Mouse (Mus musculus) intestine, embryonic 15.5 days (tissue): Measurements from ENCODE around the gene 1810010D01Rik. TPM values are rescaled to one million over a fixed set of nuclear protein-coding genes. Genes with fewer than 3 reads are reported as not detected.
A peak's percentile ranks its signal among the peaks of the same experiment; 100 is the strongest.

Experiments
- ATAC-seq: fragments of 200-750 bp; cut with Nextera tagmentation; 2 replicates; pipeline ENCODE4 v1.8.0; 2017; ENCODE audit warnings: moderate TSS enrichment, moderate library complexity
- H3K27ac ChIP-seq: fragments of 300-500 bp; sonication (generic); 2 replicates; pipeline ENCODE4 v1.5.1; 2015; ENCODE audit warnings: mild to moderate bottlenecking, inconsistent platforms
- H3K27me3 ChIP-seq: fragments of 300-500 bp; sonication (generic); replicated peaks from 2 replicates; pipeline ENCODE4 v1.6.1; 2015; ENCODE audit warnings: inconsistent platforms
- H3K36me3 ChIP-seq: fragments of 300-500 bp; sonication (generic); 2 replicates; pipeline ENCODE4 v1.6.1; 2015; ENCODE audit warnings: inconsistent platforms
- H3K4me1 ChIP-seq: fragments of 300-500 bp; sonication (generic); replicated peaks from 2 replicates; pipeline ENCODE4 v1.6.1; 2015; ENCODE audit warnings: inconsistent platforms
- H3K4me2 ChIP-seq: fragments of 300-500 bp; sonication (generic); replicated peaks from 2 replicates; pipeline ENCODE4 v1.6.1; 2015; ENCODE audit warnings: mild to moderate bottlenecking, inconsistent platforms
- H3K4me3 ChIP-seq: fragments of 300-500 bp; sonication (generic); replicated peaks from 2 replicates; pipeline ENCODE4 v1.5.1; 2015; ENCODE audit warnings: inconsistent platforms
- H3K9ac ChIP-seq: fragments of 300-500 bp; sonication (generic); 2 replicates; pipeline ENCODE4 v1.6.1; 2015; ENCODE audit warnings: inconsistent platforms
- H3K9me3 ChIP-seq: fragments of 300-500 bp; sonication (generic); 2 replicates; pipeline ENCODE4 v1.6.1; 2016; ENCODE audit warnings: inconsistent platforms
- WGBS: fragments of 180-500 bp; shearing (Covaris S2); methylation state at CpG from one replicate; pipeline ENCODE4 v1.1.7; 2015; 5-methylcytosine and 5-hydroxymethylcytosine counted together
- polyA plus RNA-seq: library from polyadenylated mRNA; unstranded; fragments of >200 nt; fragmentation: Nextera tagmentation; extraction: Ambion mirVana; gene quantifications from 2 replicates; pipeline ENCODE4 v1.2.1, GENCODE M21; 2015

Gene 1810010D01Rik
- polyA plus RNA-seq = 0.59 and 1.2 TPM in 2 replicates

DNA sequence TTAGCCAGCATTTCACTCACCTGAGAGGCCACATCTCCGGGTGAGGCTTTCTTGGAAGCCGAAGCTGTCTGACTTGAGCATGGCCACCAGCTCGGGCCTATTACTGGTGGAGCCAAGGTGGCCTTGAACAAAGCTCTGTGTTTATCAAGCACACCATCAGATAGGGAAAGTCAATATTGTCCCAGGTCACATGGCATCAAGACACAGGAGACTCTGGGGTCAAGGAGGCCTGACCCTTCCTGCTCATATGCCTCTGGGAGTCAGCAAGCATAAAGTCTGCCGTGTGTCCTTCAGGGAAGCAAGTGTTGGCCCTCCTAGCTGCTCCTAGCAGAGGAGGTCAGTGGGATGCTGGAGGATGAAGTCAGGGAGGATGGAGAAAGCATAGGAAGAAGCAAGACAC lies at the start of gene 1810010D01Rik:
1810010D01Rik (minus strand) TSS at position 114 of the 400 bp plus-strand sequence.
- Histone ChIP-seq H3K4me2 (no peak within 1 kb of the TSS), H3K9me3 (no peaks in the 10 kb centered on the region), H3K4me1 (peaks cover 32% of the 10 kb centered on the region), H3K36me3 (no peaks in the 10 kb centered on the region), H3K27me3 (no peaks in the 10 kb centered on the region), H3K27ac (peak within 1 kb of the TSS; percentile 96; the same call in 1 of the 2 replicates), H3K4me3 (no peak within 1 kb of the TSS), H3K9ac (no peak within 1 kb of the TSS)
- no peak for ATAC-seq
- WGBS = 62% methylated on average over 4 of the region's 4 CpGs

- Histone ChIP-seq H3K27me3 (no peaks in the 10 kb centered on the region), H3K4me2 (no peak overlapping the region), H3K9me3 (no peaks in the 10 kb centered on the region), H3K9ac (no peak overlapping the region), H3K27ac (no peak overlapping the region), H3K4me3 (no peak overlapping the region), H3K36me3 (no peaks in the 10 kb centered on the region), H3K4me1 (no peaks in the 10 kb centered on the region)
- 90% methylated on average over 1 of the region's 1 CpGs for WGBS
- ATAC-seq = no peak
Measured at GRCm38 (mm10) chr7:145256092-145256491, 48.2 kb upstream of the 1810010D01Rik start.

GRCm38 (mm10) chr7:145253986-145254630 lies 46.2 kb upstream of the 1810010D01Rik start:
- no peak overlapping the region for H3K9ac ChIP-seq
- no peak overlapping the region for H3K4me3 ChIP-seq
- 51% methylated on average over 3 of the region's 3 CpGs for WGBS
- ATAC-seq = no peak
- no peaks in the 10 kb centered on the region for H3K36me3 ChIP-seq
- 0 out of 2 replicates have a peak, but pooled peaks cover 2% of the 10 kb centered on the region for H3K4me1 ChIP-seq
- H3K4me2 ChIP-seq = no peak overlapping the region
- no peak overlapping the region for H3K27ac ChIP-seq
- no peaks in the 10 kb centered on the region for H3K9me3 ChIP-seq
- H3K27me3 ChIP-seq = no peaks in the 10 kb centered on the region

- Histone ChIP-seq H3K9me3 (no peaks in the 10 kb centered on the region), H3K36me3 (no peaks in the 10 kb centered on the region), H3K4me3 (no peak overlapping the region), H3K27ac (no peak overlapping the region), H3K9ac (no peak overlapping the region), H3K4me1 (0 out of 2 replicates have a peak, but pooled peaks cover 2% of the 10 kb centered on the region), H3K4me2 (no peak overlapping the region), H3K27me3 (no peaks in the 10 kb centered on the region)
- peak; percentile 75 for ATAC-seq
- WGBS = 24% methylated on average over 8 of the region's 8 CpGs
Measured at GRCm38 (mm10) chr7:145252715-145253476, 45.0 kb upstream of the 1810010D01Rik start.

GRCm38 (mm10) chr7:145250225-145250624 lies 42.3 kb upstream of the 1810010D01Rik start:
- H3K4me2 ChIP-seq = no peak overlapping the region
- no peak for ATAC-seq
- WGBS = 79% methylated on average over 9 of the region's 9 CpGs
- H3K36me3 ChIP-seq = no peaks in the 10 kb centered on the region
- 0 out of 2 replicates have a peak, but pooled peaks cover 2% of the 10 kb centered on the region for H3K4me1 ChIP-seq
- H3K4me3 ChIP-seq = no peak overlapping the region
- no peaks in the 10 kb centered on the region for H3K27me3 ChIP-seq
- H3K27ac ChIP-seq = no peak overlapping the region
- no peak overlapping the region for H3K9ac ChIP-seq
- H3K9me3 ChIP-seq = no peaks in the 10 kb centered on the region

DNA sequence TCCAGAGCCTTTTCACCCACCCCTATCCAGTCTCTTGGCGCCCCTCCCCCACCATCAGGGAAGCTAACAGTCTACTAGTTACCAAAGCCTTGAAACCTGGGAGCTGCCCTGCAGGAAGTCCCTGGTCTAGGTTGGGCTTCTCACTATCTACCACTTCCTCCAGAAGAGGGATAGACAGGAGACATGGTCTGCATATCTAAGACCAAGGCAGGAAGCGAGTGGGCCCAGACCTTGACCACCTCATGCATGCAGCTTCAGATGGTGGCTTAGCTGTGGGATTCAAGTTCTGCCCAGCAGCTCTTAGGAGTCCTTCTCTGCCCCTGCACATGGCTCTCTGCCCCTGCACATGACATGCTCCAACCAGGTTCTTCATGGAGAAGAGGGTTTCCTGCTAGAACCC lies 41.0 kb upstream of the 1810010D01Rik start:
- H3K4me2 ChIP-seq = no peak overlapping the region
- no peak overlapping the region for H3K4me3 ChIP-seq
- no peaks in the 10 kb centered on the region for H3K27me3 ChIP-seq
- 80% methylated on average over 2 of the region's 2 CpGs for WGBS
- no peak overlapping the region for H3K9ac ChIP-seq
- H3K27ac ChIP-seq = no peak overlapping the region
- 0 out of 2 replicates have a peak, but pooled peaks cover 2% of the 10 kb centered on the region for H3K4me1 ChIP-seq
- no peak for ATAC-seq
- H3K9me3 ChIP-seq = no peaks in the 10 kb centered on the region
- H3K36me3 ChIP-seq = no peaks in the 10 kb centered on the region

DNA sequence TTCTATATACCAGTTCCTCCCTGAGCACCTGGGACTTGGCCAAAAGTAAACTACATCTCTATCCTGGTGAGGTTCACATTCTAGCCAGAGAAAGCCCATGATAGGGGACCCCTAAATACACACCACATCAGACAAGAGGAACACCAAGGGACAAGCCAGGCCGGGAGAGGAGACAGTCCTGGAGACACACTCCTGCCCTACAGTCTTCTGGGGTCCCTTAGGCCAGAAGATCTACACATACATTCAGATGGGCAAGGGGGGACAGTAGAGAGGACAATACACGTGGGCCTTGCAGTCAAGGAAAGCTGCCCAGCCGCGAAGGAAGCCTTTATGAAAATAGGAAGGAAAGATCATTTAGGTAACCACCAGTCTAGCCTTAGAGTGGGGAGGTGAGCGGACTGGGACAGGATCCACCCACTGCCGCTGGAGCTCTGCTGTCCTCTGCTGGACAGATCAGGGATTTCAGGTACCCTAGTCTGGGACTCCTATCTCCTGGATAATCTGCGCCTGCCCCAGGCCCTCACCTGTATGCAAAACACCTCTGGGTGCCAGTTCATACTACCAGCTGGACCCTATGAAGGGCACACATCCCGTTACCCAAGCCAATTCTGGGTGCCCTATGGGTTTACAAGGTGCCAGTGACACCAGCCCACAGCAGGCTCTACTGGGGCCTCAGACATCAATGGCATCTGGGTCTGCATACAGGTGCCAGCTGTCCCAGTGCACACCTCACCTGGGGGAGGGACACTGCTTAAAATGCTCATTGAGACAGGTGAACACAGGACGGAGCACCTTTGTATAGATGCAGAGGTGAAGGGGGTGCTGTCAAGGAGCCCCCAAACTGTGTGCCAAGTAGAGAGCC lies 35.2 kb upstream of the 1810010D01Rik start:
- no peaks in the 10 kb centered on the region for H3K27me3 ChIP-seq
- WGBS = 15% methylated on average over 9 of the region's 9 CpGs
- no peaks in the 10 kb centered on the region for H3K9me3 ChIP-seq
- no peak overlapping the region for H3K27ac ChIP-seq
- no peak overlapping the region for H3K9ac ChIP-seq
- peak; percentile 83 for ATAC-seq
- no peak overlapping the region for H3K4me2 ChIP-seq
- H3K36me3 ChIP-seq = no peaks in the 10 kb centered on the region
- peaks cover 7% of the 10 kb centered on the region; the same call in 1 of the 2 replicates for H3K4me1 ChIP-seq
- H3K4me3 ChIP-seq = no peak overlapping the region

DNA sequence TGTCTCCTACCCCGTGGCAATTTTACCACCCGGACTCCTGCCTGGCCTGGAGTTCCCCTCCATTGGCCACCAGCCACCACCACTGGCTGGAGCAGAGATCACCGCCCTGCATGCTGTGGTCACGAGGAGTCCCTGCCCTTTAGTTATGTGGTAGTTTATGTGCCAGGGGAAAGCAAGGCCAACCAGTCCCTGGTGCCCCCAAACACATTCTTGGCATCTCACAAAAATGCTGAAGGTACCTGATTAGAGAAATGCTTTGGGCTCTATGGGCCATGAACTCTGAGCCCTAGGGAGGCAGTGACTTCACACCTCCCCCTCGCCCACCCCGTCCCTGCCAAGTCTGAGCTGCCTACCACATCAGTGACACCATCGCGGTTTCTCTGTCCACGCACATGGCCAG lies 34.1 kb upstream of the 1810010D01Rik start:
- H3K9me3 ChIP-seq = no peaks in the 10 kb centered on the region
- H3K4me2 ChIP-seq = no peak overlapping the region
- no peak overlapping the region for H3K27ac ChIP-seq
- H3K36me3 ChIP-seq = no peaks in the 10 kb centered on the region
- 85% methylated on average over 9 of the region's 9 CpGs for WGBS
- no peak overlapping the region for H3K9ac ChIP-seq
- no peak for ATAC-seq
- H3K4me3 ChIP-seq = no peak overlapping the region
- peaks cover 7% of the 10 kb centered on the region; the same call in 1 of the 2 replicates for H3K4me1 ChIP-seq
- H3K27me3 ChIP-seq = no peaks in the 10 kb centered on the region

GRCm38 (mm10) chr7:145240929-145241328 lies 33.0 kb upstream of the 1810010D01Rik start:
- H3K4me2 ChIP-seq = no peak overlapping the region
- H3K27me3 ChIP-seq = no peaks in the 10 kb centered on the region
- ATAC-seq = no peak
- no peaks in the 10 kb centered on the region for H3K36me3 ChIP-seq
- no peak overlapping the region for H3K9ac ChIP-seq
- WGBS = 91% methylated on average over 4 of the region's 4 CpGs
- H3K4me3 ChIP-seq = no peak overlapping the region
- H3K27ac ChIP-seq = no peak overlapping the region
- H3K9me3 ChIP-seq = no peaks in the 10 kb centered on the region
- peaks cover 7% of the 10 kb centered on the region; the same call in 1 of the 2 replicates for H3K4me1 ChIP-seq

DNA sequence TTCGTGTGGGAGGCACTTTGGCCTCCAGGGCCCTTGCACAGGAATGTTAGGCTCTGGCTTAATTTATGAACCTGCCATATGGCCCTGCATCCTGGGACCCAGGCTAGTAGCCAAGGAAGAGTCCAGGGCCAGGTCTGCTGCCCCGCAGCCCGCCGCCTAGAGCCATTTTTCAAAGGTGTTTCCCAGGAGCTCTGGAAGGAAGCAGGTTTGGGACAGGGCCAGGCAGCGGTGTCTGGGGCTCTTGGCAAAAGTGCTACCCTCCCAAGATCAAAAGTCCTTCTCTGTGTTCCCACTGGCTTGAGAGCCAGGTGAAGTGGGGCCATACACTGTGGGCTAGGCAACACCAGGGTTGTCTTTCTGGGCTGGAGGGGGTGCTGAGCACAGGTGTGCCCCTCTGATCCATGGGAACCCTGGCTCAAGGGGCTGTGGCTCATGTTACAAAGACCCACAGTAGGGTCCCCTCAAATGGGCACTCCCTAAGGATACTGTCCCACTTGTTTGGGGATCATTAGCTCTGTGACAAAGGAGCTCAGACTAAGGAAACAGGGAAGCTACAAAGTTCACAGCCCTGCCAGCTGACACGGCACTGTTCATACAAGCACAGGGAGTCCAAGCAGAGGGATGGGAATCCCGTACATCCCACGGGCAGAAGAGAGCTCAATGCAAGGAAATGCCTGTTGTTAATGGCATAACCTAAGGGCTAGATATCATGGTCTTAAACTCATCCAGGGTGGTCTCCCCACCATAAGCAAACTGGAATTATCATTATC lies 32.0 kb upstream of the 1810010D01Rik start:
- WGBS = 63% methylated on average over 8 of the region's 8 CpGs
- Histone ChIP-seq H3K36me3 (no peaks in the 10 kb centered on the region), H3K9me3 (no peaks in the 10 kb centered on the region), H3K27me3 (no peaks in the 10 kb centered on the region), H3K4me3 (no peak overlapping the region), H3K4me1 (peaks cover 7% of the 10 kb centered on the region; the same call in 1 of the 2 replicates), H3K27ac (no peak overlapping the region), H3K9ac (no peak overlapping the region), H3K4me2 (no peak overlapping the region)
- no peak for ATAC-seq

- H3K27ac ChIP-seq = no peak overlapping the region
- H3K4me2 ChIP-seq = no peak overlapping the region
- H3K9me3 ChIP-seq = no peaks in the 10 kb centered on the region
- no peaks in the 10 kb centered on the region for H3K27me3 ChIP-seq
- H3K9ac ChIP-seq = no peak overlapping the region
- peaks cover 7% of the 10 kb centered on the region; the same call in 1 of the 2 replicates for H3K4me1 ChIP-seq
- no peak overlapping the region for H3K4me3 ChIP-seq
- WGBS = 56% methylated on average over 6 of the region's 6 CpGs
- no peaks in the 10 kb centered on the region for H3K36me3 ChIP-seq
- no peak for ATAC-seq
Measured at GRCm38 (mm10) chr7:145239145-145239544, 31.2 kb upstream of the 1810010D01Rik start.
